Mouse (Mus musculus) limb, embryonic 15.5 days (tissue): ENCODE measurements around the gene Mtx3. TPM values are rescaled to one million over a fixed set of nuclear protein-coding genes. Genes with fewer than 3 reads are reported as not detected.

Experiments used
- ATAC-seq: fragments of 200-750 bp; cut with Nextera tagmentation; 2 replicates; pipeline ENCODE4 v1.8.0; 2017; ENCODE audit warnings: low read depth, moderate TSS enrichment; ENCODE audit not compliant: insufficient number of reproducible peaks, low FRiP score, low TSS enrichment
- H3K27ac ChIP-seq: fragments of 300-500 bp; sonication (generic); 2 replicates; pipeline ENCODE4 v1.5.1; 2015; ENCODE audit warnings: moderate library complexity, mild to moderate bottlenecking, inconsistent platforms
- H3K27me3 ChIP-seq: fragments of 300-500 bp; sonication (generic); 2 replicates; pipeline ENCODE4 v1.6.1; 2015; ENCODE audit warnings: inconsistent platforms
- H3K36me3 ChIP-seq: fragments of 300-500 bp; sonication (generic); 2 replicates; pipeline ENCODE4 v1.6.1; 2015; ENCODE audit warnings: inconsistent platforms
- H3K4me1 ChIP-seq: fragments of 300-500 bp; sonication (generic); 2 replicates; pipeline ENCODE4 v1.6.1; 2015; ENCODE audit warnings: inconsistent platforms
- H3K4me2 ChIP-seq: fragments of 300-500 bp; sonication (generic); 2 replicates; pipeline ENCODE4 v1.6.1; 2015; ENCODE audit warnings: mild to moderate bottlenecking, inconsistent platforms
- H3K4me3 ChIP-seq: fragments of 300-500 bp; sonication (generic); 2 replicates; pipeline ENCODE4 v1.5.1; 2015; ENCODE audit warnings: mild to moderate bottlenecking, inconsistent platforms
- H3K9ac ChIP-seq: fragments of 300-500 bp; sonication (generic); 2 replicates; pipeline ENCODE4 v1.6.1; 2015; ENCODE audit warnings: inconsistent platforms
- H3K9me3 ChIP-seq: fragments of 300-500 bp; sonication (generic); 2 replicates; pipeline ENCODE4 v1.6.1; 2016; ENCODE audit warnings: inconsistent platforms
- WGBS: fragments of 180-500 bp; shearing (Covaris S2); methylation state at CpG from one replicate; pipeline ENCODE4 v1.1.7; 2015; 5-methylcytosine and 5-hydroxymethylcytosine counted together
- polyA plus RNA-seq: library from polyadenylated mRNA; unstranded; fragments of >200 nt; fragmentation: Nextera tagmentation; extraction: Ambion mirVana; gene quantifications from 2 replicates; pipeline ENCODE4 v1.2.1, GENCODE M21; 2015

Gene Mtx3
- polyA plus RNA-seq, 1 experiment from 2014 or later = 3.2 TPM

GRCm38 (mm10) chr13:92848002-92848401 lies 3.4 kb downstream of the Mtx3 start:
- ATAC-seq = no peak

GRCm38 (mm10) chr13:92855901-92856300 lies 11.3 kb downstream of the Mtx3 start:
- H3K27ac ChIP-seq = no peak overlapping the region
- no peaks in the 10 kb centered on the region for H3K4me1 ChIP-seq
- no peak overlapping the region for H3K4me2 ChIP-seq
- WGBS = 77% methylated on average over 4 of the region's 4 CpGs
- H3K27me3 ChIP-seq = no peaks in the 10 kb centered on the region
- no peak overlapping the region for H3K9ac ChIP-seq
- no peak overlapping the region for H3K4me3 ChIP-seq
- H3K9me3 ChIP-seq = no peaks in the 10 kb centered on the region
- peaks cover 31% of the 10 kb centered on the region for H3K36me3 ChIP-seq
- no peak for ATAC-seq

More at GRCm38 (mm10) chr13:92848002-92848401, 3.4 kb downstream of the Mtx3 start:
- no peak overlapping the region for H3K27ac ChIP-seq
- peaks cover 47% of the 10 kb centered on the region for H3K36me3 ChIP-seq
- H3K4me3 ChIP-seq = no peak overlapping the region
- no peak overlapping the region for H3K9ac ChIP-seq
- no peaks in the 10 kb centered on the region for H3K27me3 ChIP-seq
- H3K4me2 ChIP-seq = no peak overlapping the region
- H3K4me1 ChIP-seq = 0 out of 2 replicates have a peak, but pooled peaks cover 2% of the 10 kb centered on the region
- 85% methylated on average over 5 of the region's 5 CpGs for WGBS
- H3K9me3 ChIP-seq = no peaks in the 10 kb centered on the region

- ATAC-seq = no peak
- H3K9me3 ChIP-seq = no peaks in the 10 kb centered on the region
- H3K9ac ChIP-seq = no peak overlapping the region
- 85% methylated on average over 5 of the region's 5 CpGs for WGBS
- no peak overlapping the region for H3K27ac ChIP-seq
- no peaks in the 10 kb centered on the region for H3K27me3 ChIP-seq
- peaks cover 11% of the 10 kb centered on the region; the same call in 1 of the 2 replicates for H3K36me3 ChIP-seq
- no peak overlapping the region for H3K4me3 ChIP-seq
- no peak overlapping the region for H3K4me2 ChIP-seq
- no peaks in the 10 kb centered on the region for H3K4me1 ChIP-seq
Observed at GRCm38 (mm10) chr13:92858808-92859207, 14.2 kb downstream of the Mtx3 start.

- Histone ChIP-seq H3K4me3 (no peak overlapping the region), H3K9me3 (no peaks in the 10 kb centered on the region), H3K27me3 (no peaks in the 10 kb centered on the region), H3K4me2 (no peak overlapping the region), H3K27ac (no peak overlapping the region), H3K4me1 (no peaks in the 10 kb centered on the region), H3K9ac (no peak overlapping the region), H3K36me3 (peaks cover 4% of the 10 kb centered on the region; the same call in 1 of the 2 replicates)
- no peak for ATAC-seq
- WGBS = 69% methylated on average over 4 of the region's 4 CpGs
Observed at GRCm38 (mm10) chr13:92859959-92860358, 15.4 kb downstream of the Mtx3 start.

GRCm38 (mm10) chr13:92865358-92865757 lies 20.8 kb downstream of the Mtx3 start:
- ATAC-seq = 0 out of 2 replicates have a peak, but pooled peaks have one; percentile 30
- H3K36me3 ChIP-seq = no peaks in the 10 kb centered on the region
- H3K4me3 ChIP-seq = no peak overlapping the region

GRCm38 (mm10) chr13:92866680-92867079 lies 22.1 kb downstream of the Mtx3 start:
- Histone ChIP-seq H3K4me3 (no peak overlapping the region), H3K9ac (no peak overlapping the region), H3K27me3 (no peaks in the 10 kb centered on the region), H3K9me3 (no peaks in the 10 kb centered on the region), H3K4me2 (no peak overlapping the region), H3K36me3 (no peaks in the 10 kb centered on the region), H3K4me1 (no peaks in the 10 kb centered on the region), H3K27ac (no peak overlapping the region)
- 78% methylated on average over 1 of the region's 1 CpGs for WGBS
- ATAC-seq = no peak

More at GRCm38 (mm10) chr13:92865358-92865757, 20.8 kb downstream of the Mtx3 start:
- no peak overlapping the region for H3K4me2 ChIP-seq
- 60% methylated on average over 7 of the region's 7 CpGs for WGBS
- H3K27ac ChIP-seq = no peak overlapping the region
- no peaks in the 10 kb centered on the region for H3K27me3 ChIP-seq
- no peaks in the 10 kb centered on the region for H3K4me1 ChIP-seq
- no peaks in the 10 kb centered on the region for H3K9me3 ChIP-seq
- no peak overlapping the region for H3K9ac ChIP-seq

GRCm38 (mm10) chr13:92879514-92879913 lies 35.0 kb downstream of the Mtx3 start:
- no peak for ATAC-seq
- Histone ChIP-seq H3K4me2 (no peak overlapping the region), H3K4me3 (no peak overlapping the region), H3K4me1 (no peaks in the 10 kb centered on the region), H3K27me3 (no peaks in the 10 kb centered on the region), H3K9ac (no peak overlapping the region), H3K9me3 (no peaks in the 10 kb centered on the region), H3K27ac (no peak overlapping the region), H3K36me3 (no peaks in the 10 kb centered on the region)
- 44% methylated on average over 4 of the region's 4 CpGs for WGBS

GRCm38 (mm10) chr13:92879933-92880332 lies 35.4 kb downstream of the Mtx3 start:
- Histone ChIP-seq H3K4me2 (no peak overlapping the region), H3K27ac (no peak overlapping the region)
- no peak for ATAC-seq

GRCm38 (mm10) chr13:92880589-92880988 lies 36.0 kb downstream of the Mtx3 start:
- Histone ChIP-seq H3K4me2 (no peak overlapping the region), H3K4me3 (no peak overlapping the region), H3K36me3 (no peaks in the 10 kb centered on the region), H3K27ac (no peak overlapping the region), H3K27me3 (no peaks in the 10 kb centered on the region), H3K4me1 (no peaks in the 10 kb centered on the region), H3K9ac (no peak overlapping the region), H3K9me3 (no peaks in the 10 kb centered on the region)
- no peak for ATAC-seq

More at GRCm38 (mm10) chr13:92879933-92880332, 35.4 kb downstream of the Mtx3 start:
- Histone ChIP-seq H3K36me3 (no peaks in the 10 kb centered on the region), H3K4me1 (no peaks in the 10 kb centered on the region), H3K9me3 (no peaks in the 10 kb centered on the region), H3K9ac (no peak overlapping the region), H3K27me3 (no peaks in the 10 kb centered on the region), H3K4me3 (no peak overlapping the region)
- WGBS = 52% methylated on average over 9 of the region's 9 CpGs

GRCm38 (mm10) chr13:92882271-92882985 lies 37.9 kb downstream of the Mtx3 start:
- no peaks in the 10 kb centered on the region for H3K4me1 ChIP-seq
- no peak overlapping the region for H3K9ac ChIP-seq
- no peak overlapping the region for H3K27ac ChIP-seq
- no peaks in the 10 kb centered on the region for H3K9me3 ChIP-seq
- H3K4me3 ChIP-seq = no peak overlapping the region
- H3K36me3 ChIP-seq = no peaks in the 10 kb centered on the region
- no peak for ATAC-seq
- H3K4me2 ChIP-seq = no peak overlapping the region
- H3K27me3 ChIP-seq = no peaks in the 10 kb centered on the region
- 62% methylated on average over 9 of the region's 9 CpGs for WGBS

- no peaks in the 10 kb centered on the region for H3K36me3 ChIP-seq
- H3K9me3 ChIP-seq = no peaks in the 10 kb centered on the region
- no peak for ATAC-seq
- H3K9ac ChIP-seq = no peak overlapping the region
- no peaks in the 10 kb centered on the region for H3K27me3 ChIP-seq
- no peak overlapping the region for H3K27ac ChIP-seq
- 82% methylated on average over 7 of the region's 7 CpGs for WGBS
- H3K4me3 ChIP-seq = no peak overlapping the region
- H3K4me1 ChIP-seq = no peaks in the 10 kb centered on the region
- H3K4me2 ChIP-seq = no peak overlapping the region
Observed at GRCm38 (mm10) chr13:92882986-92883720, 38.6 kb downstream of the Mtx3 start.

- Histone ChIP-seq H3K4me1 (no peaks in the 10 kb centered on the region), H3K9ac (no peak overlapping the region), H3K4me2 (no peak overlapping the region), H3K9me3 (no peaks in the 10 kb centered on the region), H3K27ac (no peak overlapping the region), H3K27me3 (no peaks in the 10 kb centered on the region), H3K4me3 (no peak overlapping the region), H3K36me3 (no peaks in the 10 kb centered on the region)
- WGBS = 79% methylated on average over 1 of the region's 1 CpGs
- no peak for ATAC-seq
Observed at GRCm38 (mm10) chr13:92884206-92884605, 39.6 kb downstream of the Mtx3 start.
